Mouse (Mus musculus) intestine, embryonic 15.5 days (tissue): ENCODE measurements around the gene Klf2. TPM values are rescaled to one million over a fixed set of nuclear protein-coding genes. Genes with fewer than 3 reads are reported as not detected.

ENCODE experiments used
- ATAC-seq: fragments of 200-750 bp; cut with Nextera tagmentation; 2 replicates; pipeline ENCODE4 v1.8.0; 2017; ENCODE audit warnings: moderate TSS enrichment, moderate library complexity
- H3K27ac ChIP-seq: fragments of 300-500 bp; sonication (generic); 2 replicates; pipeline ENCODE4 v1.5.1; 2015; ENCODE audit warnings: mild to moderate bottlenecking, inconsistent platforms
- H3K27me3 ChIP-seq: fragments of 300-500 bp; sonication (generic); replicated peaks from 2 replicates; pipeline ENCODE4 v1.6.1; 2015; ENCODE audit warnings: inconsistent platforms
- H3K36me3 ChIP-seq: fragments of 300-500 bp; sonication (generic); 2 replicates; pipeline ENCODE4 v1.6.1; 2015; ENCODE audit warnings: inconsistent platforms
- H3K4me1 ChIP-seq: fragments of 300-500 bp; sonication (generic); replicated peaks from 2 replicates; pipeline ENCODE4 v1.6.1; 2015; ENCODE audit warnings: inconsistent platforms
- H3K4me2 ChIP-seq: fragments of 300-500 bp; sonication (generic); replicated peaks from 2 replicates; pipeline ENCODE4 v1.6.1; 2015; ENCODE audit warnings: mild to moderate bottlenecking, inconsistent platforms
- H3K4me3 ChIP-seq: fragments of 300-500 bp; sonication (generic); replicated peaks from 2 replicates; pipeline ENCODE4 v1.5.1; 2015; ENCODE audit warnings: inconsistent platforms
- H3K9ac ChIP-seq: fragments of 300-500 bp; sonication (generic); 2 replicates; pipeline ENCODE4 v1.6.1; 2015; ENCODE audit warnings: inconsistent platforms
- H3K9me3 ChIP-seq: fragments of 300-500 bp; sonication (generic); 2 replicates; pipeline ENCODE4 v1.6.1; 2016; ENCODE audit warnings: inconsistent platforms
- WGBS: fragments of 180-500 bp; shearing (Covaris S2); methylation state at CpG from one replicate; pipeline ENCODE4 v1.1.7; 2015; 5-methylcytosine and 5-hydroxymethylcytosine counted together
- polyA plus RNA-seq: library from polyadenylated mRNA; unstranded; fragments of >200 nt; fragmentation: Nextera tagmentation; extraction: Ambion mirVana; gene quantifications from 2 replicates; pipeline ENCODE4 v1.2.1, GENCODE M21; 2015

Gene Klf2
- polyA plus RNA-seq, 1 experiment from 2014 or later: 6.6 TPM

- Histone ChIP-seq H3K9me3 (no peaks in the 10 kb centered on the region), H3K4me2 (no peak overlapping the region), H3K27ac (no peak overlapping the region), H3K9ac (no peak overlapping the region), H3K4me1 (no peaks in the 10 kb centered on the region), H3K36me3 (no peaks in the 10 kb centered on the region; the same call in 1 of the 2 replicates), H3K4me3 (no peak overlapping the region), H3K27me3 (no peaks in the 10 kb centered on the region)
- 97% methylated on average over 2 of the region's 2 CpGs for WGBS
- ATAC-seq: no peak
Measured at GRCm38 (mm10) chr8:72348114-72348513, 29.3 kb downstream of the Klf2 start.

- 95% methylated on average over 1 of the region's 1 CpGs for WGBS
- no peak overlapping the region for H3K9ac ChIP-seq
- no peak overlapping the region for H3K4me3 ChIP-seq
- H3K27ac ChIP-seq: no peak overlapping the region
- no peaks in the 10 kb centered on the region for H3K27me3 ChIP-seq
- no peak overlapping the region for H3K4me2 ChIP-seq
- no peaks in the 10 kb centered on the region for H3K4me1 ChIP-seq
- no peaks in the 10 kb centered on the region; the same call in 1 of the 2 replicates for H3K36me3 ChIP-seq
- ATAC-seq: no peak
- H3K9me3 ChIP-seq: no peaks in the 10 kb centered on the region
Measured at GRCm38 (mm10) chr8:72348956-72349355, 30.1 kb downstream of the Klf2 start.

GRCm38 (mm10) chr8:72349838-72350237 lies 31.0 kb downstream of the Klf2 start:
- Histone ChIP-seq H3K4me3 (no peak overlapping the region), H3K27ac (no peak overlapping the region), H3K9me3 (no peaks in the 10 kb centered on the region), H3K36me3 (peaks cover 4% of the 10 kb centered on the region), H3K27me3 (no peaks in the 10 kb centered on the region), H3K9ac (no peak overlapping the region), H3K4me1 (no peaks in the 10 kb centered on the region), H3K4me2 (no peak overlapping the region)
- WGBS: 87% methylated on average over 9 of the region's 9 CpGs
- no peak for ATAC-seq

- no peaks in the 10 kb centered on the region for H3K4me1 ChIP-seq
- no peak overlapping the region for H3K27ac ChIP-seq
- no peak overlapping the region for H3K4me2 ChIP-seq
- WGBS: 91% methylated on average over 8 of the region's 8 CpGs
- no peak for ATAC-seq
- peaks cover 4% of the 10 kb centered on the region for H3K36me3 ChIP-seq
- H3K9ac ChIP-seq: no peak overlapping the region
- no peaks in the 10 kb centered on the region for H3K9me3 ChIP-seq
- no peak overlapping the region for H3K4me3 ChIP-seq
- H3K27me3 ChIP-seq: no peaks in the 10 kb centered on the region
Measured at GRCm38 (mm10) chr8:72350727-72351126, 31.9 kb downstream of the Klf2 start.

GRCm38 (mm10) chr8:72351405-72352005 lies 32.7 kb downstream of the Klf2 start:
- H3K27me3 ChIP-seq: no peaks in the 10 kb centered on the region
- no peaks in the 10 kb centered on the region for H3K4me1 ChIP-seq
- WGBS: 86% methylated on average over 7 of the region's 7 CpGs
- H3K36me3 ChIP-seq: peaks cover 11% of the 10 kb centered on the region
- no peaks in the 10 kb centered on the region for H3K9me3 ChIP-seq
- H3K9ac ChIP-seq: no peak overlapping the region
- H3K4me3 ChIP-seq: no peak overlapping the region
- ATAC-seq: no peak
- H3K4me2 ChIP-seq: no peak overlapping the region
- no peak overlapping the region for H3K27ac ChIP-seq

- no peak overlapping the region for H3K27ac ChIP-seq
- no peak overlapping the region for H3K9ac ChIP-seq
- no peak for ATAC-seq
- H3K4me3 ChIP-seq: no peak overlapping the region
- WGBS: 77% methylated on average over 8 of the region's 8 CpGs
- H3K4me2 ChIP-seq: no peak overlapping the region
- peaks cover 16% of the 10 kb centered on the region for H3K36me3 ChIP-seq
- H3K4me1 ChIP-seq: no peaks in the 10 kb centered on the region
- no peaks in the 10 kb centered on the region for H3K27me3 ChIP-seq
- no peaks in the 10 kb centered on the region for H3K9me3 ChIP-seq
Measured at GRCm38 (mm10) chr8:72352951-72353699, 34.3 kb downstream of the Klf2 start.

- WGBS: 84% methylated on average over 7 of the region's 7 CpGs
- Histone ChIP-seq H3K4me1 (no peaks in the 10 kb centered on the region), H3K27ac (no peak overlapping the region), H3K9ac (no peak overlapping the region), H3K36me3 (peaks cover 19% of the 10 kb centered on the region), H3K4me3 (no peak overlapping the region), H3K4me2 (no peak overlapping the region), H3K9me3 (no peaks in the 10 kb centered on the region), H3K27me3 (no peaks in the 10 kb centered on the region)
- ATAC-seq: no peak
Measured at GRCm38 (mm10) chr8:72353700-72354045, 34.8 kb downstream of the Klf2 start.

GRCm38 (mm10) chr8:72354272-72354671 lies 35.4 kb downstream of the Klf2 start:
- Histone ChIP-seq H3K4me2 (no peak overlapping the region), H3K9ac (no peak overlapping the region), H3K9me3 (no peaks in the 10 kb centered on the region), H3K36me3 (peaks cover 23% of the 10 kb centered on the region), H3K4me3 (no peak overlapping the region), H3K27me3 (no peaks in the 10 kb centered on the region), H3K4me1 (no peaks in the 10 kb centered on the region), H3K27ac (no peak overlapping the region)
- no peak for ATAC-seq
- WGBS: 57% methylated on average over 11 of the region's 11 CpGs

- 88% methylated on average over 3 of the region's 3 CpGs for WGBS
- Histone ChIP-seq H3K4me1 (no peaks in the 10 kb centered on the region), H3K4me2 (no peak overlapping the region), H3K27ac (no peak overlapping the region), H3K9ac (no peak overlapping the region), H3K9me3 (no peaks in the 10 kb centered on the region), H3K27me3 (no peaks in the 10 kb centered on the region), H3K36me3 (peaks cover 23% of the 10 kb centered on the region), H3K4me3 (no peak overlapping the region)
- ATAC-seq: no peak
Measured at GRCm38 (mm10) chr8:72356593-72356992, 37.8 kb downstream of the Klf2 start.

- Histone ChIP-seq H3K27ac (no peak overlapping the region), H3K4me1 (no peaks in the 10 kb centered on the region), H3K4me3 (no peak overlapping the region), H3K4me2 (no peak overlapping the region), H3K36me3 (peaks cover 27% of the 10 kb centered on the region; the same call in 1 of the 2 replicates), H3K9me3 (no peaks in the 10 kb centered on the region), H3K9ac (no peak overlapping the region), H3K27me3 (no peaks in the 10 kb centered on the region)
- ATAC-seq: no peak
Measured at GRCm38 (mm10) chr8:72360162-72360561, 41.3 kb downstream of the Klf2 start.

- Histone ChIP-seq H3K27me3 (no peaks in the 10 kb centered on the region), H3K36me3 (peaks cover 24% of the 10 kb centered on the region), H3K27ac (no peak overlapping the region), H3K9ac (no peak overlapping the region), H3K4me3 (no peak overlapping the region), H3K4me2 (no peak overlapping the region), H3K4me1 (no peaks in the 10 kb centered on the region), H3K9me3 (no peaks in the 10 kb centered on the region)
- ATAC-seq: no peak
- 92% methylated on average over 4 of the region's 4 CpGs for WGBS
Measured at GRCm38 (mm10) chr8:72362754-72363153, 43.9 kb downstream of the Klf2 start.

GRCm38 (mm10) chr8:72363457-72363856 lies 44.6 kb downstream of the Klf2 start:
- H3K27me3 ChIP-seq: no peaks in the 10 kb centered on the region
- no peaks in the 10 kb centered on the region for H3K9me3 ChIP-seq
- no peaks in the 10 kb centered on the region for H3K4me1 ChIP-seq
- no peak overlapping the region for H3K4me2 ChIP-seq
- H3K27ac ChIP-seq: no peak overlapping the region
- peaks cover 27% of the 10 kb centered on the region for H3K36me3 ChIP-seq
- no peak for ATAC-seq
- WGBS: 88% methylated on average over 7 of the region's 7 CpGs
- H3K9ac ChIP-seq: no peak overlapping the region
- no peak overlapping the region for H3K4me3 ChIP-seq

- no peak overlapping the region for H3K4me2 ChIP-seq
- H3K9me3 ChIP-seq: no peaks in the 10 kb centered on the region
- no peak for ATAC-seq
- peaks cover 29% of the 10 kb centered on the region for H3K36me3 ChIP-seq
- H3K27me3 ChIP-seq: no peaks in the 10 kb centered on the region
- no peak overlapping the region for H3K4me3 ChIP-seq
- H3K4me1 ChIP-seq: no peaks in the 10 kb centered on the region
- H3K27ac ChIP-seq: no peak overlapping the region
- no peak overlapping the region for H3K9ac ChIP-seq
- 87% methylated on average over 2 of the region's 2 CpGs for WGBS
Measured at GRCm38 (mm10) chr8:72365016-72365415, 46.2 kb downstream of the Klf2 start.
